Mouse (Mus musculus) urinary bladder, postnatal 36 days (tissue): ENCODE data around the gene Frs2.

Experiments
- DNase-seq, 2 experiments: peaks; one replicate each; pipeline ENCODE4 v3.0.0; 2022; ENCODE audit warnings: low spot score in 2 of 2, mixed read lengths in 1 of 2

Gene Frs2

DNA sequence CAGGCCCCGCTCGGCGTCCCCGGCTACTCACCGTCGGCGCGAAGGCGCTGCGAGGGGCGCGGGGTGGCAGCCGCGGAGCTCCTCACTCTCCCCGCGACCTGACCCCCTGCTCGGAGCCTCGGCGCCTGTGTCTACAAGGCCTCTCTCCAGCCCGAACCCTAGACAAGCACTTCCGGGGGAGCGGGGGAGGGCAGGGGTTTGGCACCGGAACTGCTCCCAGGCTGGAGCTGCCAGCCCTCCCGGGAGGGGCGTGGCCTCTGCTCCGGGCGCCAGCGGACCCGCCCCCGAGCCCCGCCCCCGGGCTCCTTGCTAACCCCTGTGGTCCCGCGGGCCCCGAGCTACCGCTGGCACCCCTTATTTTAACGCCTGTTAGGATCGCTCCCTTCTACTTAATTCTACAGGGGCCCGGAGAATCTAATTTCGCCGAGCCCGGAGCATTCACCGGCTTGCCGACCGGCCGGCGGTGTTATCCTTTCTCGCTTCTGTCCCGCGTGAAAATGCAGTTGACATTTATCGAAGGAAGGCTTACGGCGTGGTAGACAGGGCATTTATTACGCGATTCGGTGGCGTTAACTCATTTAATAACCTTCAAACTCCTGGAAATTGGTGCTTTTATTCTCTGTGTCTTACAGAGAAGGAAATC, at the start of gene Frs2:
TSS of gene Frs2 (minus strand) at position 174 of the 643 bp plus-strand sequence.
- DNase-seq = peak; percentile 95

DNA sequence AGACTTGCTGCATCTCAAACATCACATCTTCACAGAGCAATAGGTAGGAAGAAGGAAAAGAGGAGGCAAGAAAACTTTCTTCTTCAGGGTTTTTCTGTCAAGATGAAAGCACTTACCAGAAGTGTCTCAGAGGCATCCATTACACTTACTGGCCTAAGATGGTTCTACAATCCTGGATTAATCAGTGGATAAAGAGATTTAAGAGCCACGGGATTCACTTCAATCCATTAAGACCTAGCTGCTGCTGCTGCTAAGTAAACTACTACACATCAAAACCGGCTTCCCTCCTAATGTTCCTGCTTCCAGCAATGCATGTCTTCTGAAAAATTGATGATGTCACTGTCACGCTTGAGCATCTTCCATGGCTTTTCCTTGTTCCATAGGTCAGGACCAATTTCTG, 48.4 kb upstream of the Frs2 start:
- DNase-seq = no peak

DNA sequence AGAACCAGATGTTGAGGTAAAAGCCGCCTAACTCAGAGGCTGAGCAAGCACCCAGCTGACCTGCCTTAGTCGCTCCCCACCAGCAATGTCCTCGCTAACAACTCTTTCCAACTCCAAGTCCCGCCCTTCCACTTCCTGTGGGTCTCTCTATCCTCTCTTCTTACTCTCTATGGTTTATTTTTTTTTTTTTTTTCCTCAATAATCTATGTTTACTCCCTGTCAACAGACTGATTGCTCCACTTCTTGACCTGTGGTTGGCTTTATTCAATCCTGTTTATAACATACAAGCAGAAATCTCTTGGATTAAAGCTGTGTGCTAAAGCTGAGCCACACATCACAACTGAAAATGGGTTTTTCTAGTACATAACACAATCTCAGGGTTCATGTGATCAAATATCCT, 47.4 kb upstream of the Frs2 start:
- no peak for DNase-seq

GRCm38 (mm10) chr10:117195005-117195404, 46.7 kb upstream of the Frs2 start:
- no peak for DNase-seq

- DNase-seq = no peak
These were observed 45.0 kb upstream of the Frs2 start for GRCm38 (mm10) chr10:117193364-117193763.

DNA sequence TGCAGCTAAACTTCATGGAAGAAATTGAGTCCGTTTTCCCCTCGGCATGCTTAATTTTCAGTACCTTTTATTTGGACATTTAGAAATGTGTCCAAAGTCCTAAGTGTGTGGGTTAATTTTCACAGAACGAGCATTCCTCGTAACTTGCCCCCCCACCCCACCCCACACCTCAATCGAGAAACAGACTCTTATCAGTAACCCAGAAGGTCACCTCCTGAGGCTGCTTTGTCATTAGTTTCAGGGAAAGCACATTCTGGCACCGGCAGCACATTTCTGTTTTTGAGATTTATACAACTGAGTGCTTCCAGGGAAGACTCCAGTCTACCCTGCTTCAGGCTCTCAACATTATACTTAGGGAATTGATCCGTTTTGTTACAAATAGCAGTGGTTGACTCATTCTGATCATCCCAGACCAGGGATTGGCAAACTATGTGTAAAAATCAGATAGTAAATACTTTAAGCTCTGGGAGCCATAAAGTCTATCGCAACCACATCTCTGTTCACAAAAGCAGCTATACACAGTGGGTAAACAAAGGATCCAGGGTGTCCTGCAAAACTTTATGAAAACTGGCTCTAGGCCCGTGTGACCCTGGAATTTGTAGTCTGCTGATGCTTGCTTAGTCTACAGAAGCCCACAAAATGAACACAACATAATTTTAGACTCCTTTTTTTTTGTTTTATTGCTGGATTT, 37.2 kb upstream of the Frs2 start:
- DNase-seq = no peak

- no peak for DNase-seq
These were observed 32.8 kb upstream of the Frs2 start for GRCm38 (mm10) chr10:117181098-117181497.

- no peak for DNase-seq
These were observed 26.3 kb upstream of the Frs2 start for GRCm38 (mm10) chr10:117174645-117175044.

GRCm38 (mm10) chr10:117173566-117174438, 25.5 kb upstream of the Frs2 start:
- no peak for DNase-seq

- no peak for DNase-seq
These were observed 24.8 kb upstream of the Frs2 start for GRCm38 (mm10) chr10:117173111-117173510.

- no peak for DNase-seq
These were observed 23.7 kb upstream of the Frs2 start for GRCm38 (mm10) chr10:117172069-117172468.

DNA sequence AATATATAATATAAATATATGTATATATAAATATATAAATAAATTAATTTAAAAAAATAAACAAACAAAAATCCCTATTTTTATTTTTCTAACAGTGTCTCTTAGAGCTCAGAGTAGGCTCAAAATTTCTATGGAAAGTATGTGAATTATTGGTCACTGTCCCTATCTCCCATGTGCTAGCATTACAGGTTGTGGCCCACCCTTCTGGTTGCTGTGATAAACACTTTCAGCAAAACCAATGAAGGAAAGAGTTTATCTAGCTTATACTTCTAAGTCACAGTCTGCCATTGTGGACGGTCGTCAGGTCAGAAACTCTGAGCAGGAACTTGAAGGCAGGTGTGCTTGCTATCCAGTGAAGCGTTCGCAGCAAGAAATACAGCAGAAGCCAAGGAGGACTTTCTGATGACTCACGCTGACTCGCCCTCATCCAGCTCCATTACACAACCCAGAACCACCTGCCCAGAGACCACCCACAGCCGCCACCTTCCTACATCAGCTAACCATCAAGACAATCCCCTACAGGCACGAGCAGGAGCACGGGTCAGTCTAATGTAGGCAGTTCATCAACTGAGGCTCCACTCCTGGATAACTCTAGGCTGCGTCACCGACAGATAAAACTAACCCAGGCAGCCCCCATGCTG, 18.6 kb upstream of the Frs2 start:
- no peak for DNase-seq

- DNase-seq = no peak
These were observed 14.3 kb upstream of the Frs2 start for GRCm38 (mm10) chr10:117162662-117163061.

GRCm38 (mm10) chr10:117160099-117160498, 11.8 kb upstream of the Frs2 start:
- no peak for DNase-seq

- DNase-seq = no peak
These were observed 3.9 kb upstream of the Frs2 start for GRCm38 (mm10) chr10:117152247-117152646.

- DNase-seq = no peak
These were observed 3.3 kb upstream of the Frs2 start for GRCm38 (mm10) chr10:117151676-117152075.

DNA sequence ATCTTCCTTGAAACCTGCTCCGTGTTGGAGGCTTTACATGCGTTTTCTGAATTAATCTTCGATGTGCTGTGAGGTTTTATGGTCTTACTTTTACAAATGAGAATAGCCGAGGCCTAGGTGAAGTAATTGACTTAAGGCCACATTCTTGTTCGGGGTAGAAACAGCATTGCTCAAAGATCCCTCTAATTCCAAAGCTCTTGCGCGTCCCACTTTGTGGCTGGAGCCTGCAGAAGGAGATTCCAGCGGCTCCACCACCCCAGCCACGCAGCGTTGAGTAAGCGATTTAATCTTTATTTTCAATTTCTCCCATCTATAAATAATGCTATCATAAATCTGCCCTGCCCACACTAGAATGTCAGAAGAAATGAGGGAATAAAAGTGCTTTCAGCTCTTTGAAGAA, 2.9 kb upstream of the Frs2 start:
- DNase-seq = no peak

- no peak for DNase-seq
These were observed 2.4 kb upstream of the Frs2 start for GRCm38 (mm10) chr10:117150764-117151163.

DNA sequence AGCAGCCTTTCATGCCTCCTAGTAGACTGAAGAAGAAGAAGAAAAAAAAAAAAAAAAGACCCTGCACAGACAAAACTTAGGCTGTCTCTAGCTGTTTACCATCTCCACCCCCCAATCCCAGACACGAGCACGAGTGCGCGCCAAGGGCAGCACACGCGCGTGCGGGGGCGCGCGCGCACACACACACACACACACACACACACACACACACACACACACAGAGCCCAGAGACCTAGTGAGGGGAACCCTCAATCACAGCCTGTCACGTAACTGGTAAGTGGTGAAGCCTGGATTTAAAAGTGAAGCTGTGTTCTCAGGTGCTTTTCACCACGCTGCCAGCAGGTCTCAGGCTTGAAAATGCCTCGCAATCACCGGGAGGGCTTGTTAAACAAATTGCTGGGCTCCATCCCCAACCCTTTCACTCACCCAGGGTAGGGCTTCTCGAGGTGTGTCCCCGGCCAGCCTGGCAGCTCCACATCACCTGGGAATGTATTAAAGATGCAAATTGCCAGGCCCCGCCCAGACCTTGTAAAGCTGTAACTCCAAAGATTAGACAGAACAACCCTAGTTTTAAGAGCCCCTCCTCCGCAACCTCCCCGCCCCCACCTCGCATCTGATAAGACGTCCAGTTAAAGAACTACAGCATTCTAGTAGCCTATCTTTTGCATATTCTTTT, 1.7 kb upstream of the Frs2 start:
- no peak for DNase-seq

- DNase-seq = no peak
These were observed 907 bp upstream of the Frs2 start for GRCm38 (mm10) chr10:117149241-117149640.
